8 mouse cellular contexts compared by ENCODE assay signal in genomic region chr10:120553097-120553453, GRCm38 (mm10).
DNase-seq lines count a peak whose midpoint lies in the region; ATAC-seq and TF ChIP-seq lines count a peak whose summit lies in the region.

No protein-coding gene starts in this region.

- peak overlapping the region; percentile 61 for H3K9ac ChIP-seq in kidney, embryonic 15.5 days
- H3K9ac ChIP-seq in hindbrain, embryonic 13.5 days = peak overlapping the region; percentile 73
- no peak overlapping the region for H3K9ac ChIP-seq in liver, postnatal 0 days (replicated peaks)

- no peak for TF ChIP-seq EP300 in liver, postnatal 0 days (IDR thresholded peaks at IDR 0.05; ENCODE audit: low read depth)

- no peaks in the 10 kb centered on the region for H3K36me3 ChIP-seq in kidney, embryonic 15.5 days
- no peaks in the 10 kb centered on the region for H3K36me3 ChIP-seq in hindbrain, embryonic 13.5 days
- no peaks in the 10 kb centered on the region for H3K36me3 ChIP-seq in liver, postnatal 0 days (replicated peaks; ENCODE audit: insufficient read depth, low read length)

- under 1% methylated on average over 16 of the region's 16 CpGs for WGBS in kidney, embryonic 15.5 days
- WGBS in hindbrain, embryonic 13.5 days = under 1% methylated on average over 16 of the region's 16 CpGs
- under 1% methylated on average over 16 of the region's 16 CpGs for WGBS in liver, postnatal 0 days (ENCODE audit: insufficient replicate concordance)

- H3K4me3 ChIP-seq in kidney, embryonic 15.5 days (replicated peaks) = peak overlapping the region; percentile 63
- peak overlapping the region; percentile 53 for H3K4me3 ChIP-seq in hindbrain, embryonic 13.5 days
- H3K4me3 ChIP-seq in liver, postnatal 0 days (ENCODE audit: low read depth, low read length) = peak overlapping the region; percentile 51

- no peaks in the 10 kb centered on the region for H3K9me3 ChIP-seq in kidney, embryonic 15.5 days (replicated peaks)
- no peaks in the 10 kb centered on the region for H3K9me3 ChIP-seq in hindbrain, embryonic 13.5 days
- H3K9me3 ChIP-seq in liver, postnatal 0 days (ENCODE audit: low read length) = no peaks in the 10 kb centered on the region

- DNase-seq in kidney, adult 9 months = no peak
- DNase-seq in embryo, embryonic 11 days = peak; percentile 87
- DNase-seq in liver, postnatal 0 days = peak; percentile 32
- peak; percentile 73 for DNase-seq in retina, postnatal 1 day
- DNase-seq in frontal cortex, adult 2 months (ENCODE audit: extremely low spot score in 1 of 2, low spot score in 1 of 2) = no peak

- H3K4me2 ChIP-seq in kidney, embryonic 15.5 days = peak overlapping the region; percentile 100
- H3K4me2 ChIP-seq in hindbrain, embryonic 13.5 days = peak overlapping the region; percentile 98
- H3K4me2 ChIP-seq in liver, postnatal 0 days (ENCODE audit: low read depth, low read length) = peak overlapping the region; percentile 90

- H3K27ac ChIP-seq in kidney, embryonic 15.5 days = peak overlapping the region; percentile 88
- no peak overlapping the region for H3K27ac ChIP-seq in hindbrain, embryonic 13.5 days
- no peak overlapping the region for H3K27ac ChIP-seq in liver, postnatal 0 days (ENCODE audit: low read depth)

- TF ChIP-seq CTCF in liver, postnatal 0 days (IDR thresholded peaks at IDR 0.05; ENCODE audit: low read depth) = no peak

- ATAC-seq in kidney, embryonic 15.5 days (replicated peaks; ENCODE audit: low FRiP score) = peak; percentile 90
- ATAC-seq in hindbrain, embryonic 13.5 days (ENCODE audit: low FRiP score) = peak; percentile 36
- ATAC-seq in liver, postnatal 0 days = peak; percentile 25; the same call in 1 of the 2 replicates
- ATAC-seq in monocyte, adult 5-6 weeks (replicated peaks; ENCODE audit: insufficient number of reproducible peaks, low FRiP score, low TSS enrichment, poor library complexity, severe bottlenecking) = no peak

- H3K4me1 ChIP-seq in kidney, embryonic 15.5 days = peaks cover 27% of the 10 kb centered on the region
- H3K4me1 ChIP-seq in hindbrain, embryonic 13.5 days (replicated peaks) = peaks cover 18% of the 10 kb centered on the region
- peaks cover 15% of the 10 kb centered on the region for H3K4me1 ChIP-seq in liver, postnatal 0 days (ENCODE audit: insufficient read depth)

- H3K27me3 ChIP-seq in kidney, embryonic 15.5 days = no peaks in the 10 kb centered on the region
- peaks cover 23% of the 10 kb centered on the region for H3K27me3 ChIP-seq in hindbrain, embryonic 13.5 days
- peaks cover 17% of the 10 kb centered on the region for H3K27me3 ChIP-seq in liver, postnatal 0 days (ENCODE audit: insufficient read depth, low read length)

Comparison
In these comparisons a context has a peak if more than half of its experiments do, and no peak if none do; other contexts are left out.
1. DNase-seq: peak in embryo, embryonic 11 days (single experiment), liver, postnatal 0 days (single experiment) and retina, postnatal 1 day (single experiment); none in kidney, adult 9 months (single experiment) and frontal cortex, adult 2 months (0 of 2).
2. Peak in every context shown above with its lines, with median percentiles within 50 percentile points of each other: H3K4me2 ChIP-seq and H3K4me3 ChIP-seq.